Mouse (Mus musculus) lung, postnatal 0 days (tissue): ENCODE measurements around the gene Mcat. TPM values are rescaled to one million over a fixed set of nuclear protein-coding genes. Genes with fewer than 3 reads are reported as not detected.
A peak's percentile ranks its signal among the peaks of the same experiment; 100 is the strongest.

Source experiments
- ATAC-seq: fragments of 200-750 bp; cut with Nextera tagmentation; 2 replicates; pipeline ENCODE4 v1.8.0; 2017; ENCODE audit warnings: moderate library complexity
- DNase-seq: peaks from one replicate; pipeline ENCODE4 v3.0.0-alpha.2; 2016; ENCODE audit warnings: low spot score
- H3K27ac ChIP-seq: fragments of 300-500 bp; sonication (generic); 2 replicates; pipeline ENCODE4 v1.5.1; 2014; ENCODE audit warnings: antibody characterized with exemption, mild to moderate bottlenecking, low read length, mixed read lengths
- H3K27me3 ChIP-seq: fragments of 300-500 bp; sonication (generic); replicated peaks from 2 replicates; pipeline ENCODE4 v1.6.1; 2014; ENCODE audit warnings: low read length, mixed read lengths; ENCODE audit not compliant: insufficient read depth
- H3K36me3 ChIP-seq: fragments of 300-500 bp; sonication (generic); 2 replicates; pipeline ENCODE4 v1.6.1; 2014; ENCODE audit warnings: low read length, mixed read lengths; ENCODE audit not compliant: insufficient read depth
- H3K4me1 ChIP-seq: fragments of 300-500 bp; sonication (generic); 2 replicates; pipeline ENCODE4 v1.6.1; 2014; ENCODE audit warnings: antibody characterized with exemption, low read depth, low read length, mixed read lengths; ENCODE audit not compliant: insufficient read depth
- H3K4me2 ChIP-seq: fragments of 300-500 bp; sonication (generic); replicated peaks from 2 replicates; pipeline ENCODE4 v1.6.1; 2014; ENCODE audit warnings: low read depth, mild to moderate bottlenecking, low read length, moderate library complexity, mixed read lengths
- H3K4me3 ChIP-seq: fragments of 300-500 bp; sonication (generic); 2 replicates; pipeline ENCODE4 v1.5.1; 2014; ENCODE audit warnings: low read depth, low read length
- H3K9ac ChIP-seq: fragments of 300-500 bp; sonication (generic); replicated peaks from 2 replicates; pipeline ENCODE4 v1.6.1; 2014; ENCODE audit warnings: low read depth, mild to moderate bottlenecking
- H3K9me3 ChIP-seq: fragments of 300-500 bp; sonication (generic); 2 replicates; pipeline ENCODE4 v1.6.1; 2016; ENCODE audit warnings: low read length, mixed read lengths
- CTCF ChIP-seq: IDR thresholded peaks from 2 replicates; pipeline ENCODE4 v1.5.1; 2016; ENCODE audit warnings: antibody characterized with exemption, mild to moderate bottlenecking
- EP300 ChIP-seq: IDR thresholded peaks from 2 replicates; pipeline ENCODE4 v1.6.1; 2016; ENCODE audit warnings: antibody characterized with exemption, mild to moderate bottlenecking, control low read depth
- WGBS: fragments of 180-500 bp; shearing (Covaris S2); extraction: QIAGEN DNeasy Blood & Tissue Kit; methylation state at CpG from one replicate; pipeline ENCODE4 v1.1.7; 2014; 5-methylcytosine and 5-hydroxymethylcytosine counted together
- microRNA-seq: library from miRNA; unstranded; fragments of <30 nt; microRNA quantifications from one replicate; pipeline ENCODE4, GENCODE M21; 2016
- polyA plus RNA-seq: library from polyadenylated mRNA; unstranded; fragments of >200 nt; fragmentation: Nextera tagmentation; extraction: Ambion mirVana; gene quantifications from 2 replicates; pipeline ENCODE4 v1.2.1, GENCODE M21; 2015

Gene Mcat
- polyA plus RNA-seq, 1 experiment from 2014 or later, result 24.7 TPM

- Histone ChIP-seq H3K4me3 (no peak overlapping the region), H3K4me2 (no peak overlapping the region), H3K4me1 (no peaks in the 10 kb centered on the region), H3K36me3 (0 out of 2 replicates have a peak, but pooled peaks cover 4% of the 10 kb centered on the region), H3K9me3 (no peaks in the 10 kb centered on the region), H3K27ac (no peak overlapping the region), H3K27me3 (no peaks in the 10 kb centered on the region), H3K9ac (no peak overlapping the region)
- no peak for TF ChIP-seq EP300
- TF ChIP-seq CTCF, result no peak
- DNase-seq (peak; percentile 57), ATAC-seq (peak; percentile 70)
- WGBS, result 74% methylated on average over 10 of the region's 10 CpGs
Measured at GRCm38 (mm10) chr15:83499211-83499755, 64.3 kb downstream of the Mcat start.

GRCm38 (mm10) chr15:83497299-83497698 is 66.3 kb downstream of the Mcat start:
- H3K9me3 ChIP-seq, result no peaks in the 10 kb centered on the region
- ATAC-seq (no peak), DNase-seq (no peak)
- H3K9ac ChIP-seq, result no peak overlapping the region
- peak; percentile 39 for TF ChIP-seq CTCF
- no peak for TF ChIP-seq EP300
- no peaks in the 10 kb centered on the region for H3K4me1 ChIP-seq
- H3K27me3 ChIP-seq, result no peaks in the 10 kb centered on the region
- H3K27ac ChIP-seq, result no peak overlapping the region
- no peak overlapping the region for H3K4me3 ChIP-seq
- H3K36me3 ChIP-seq, result 0 out of 2 replicates have a peak, but pooled peaks cover 4% of the 10 kb centered on the region
- 88% methylated on average over 6 of the region's 6 CpGs for WGBS
- H3K4me2 ChIP-seq, result no peak overlapping the region

Small RNA genes lying within 50 kb of the gene (microRNA-seq; reads per million reads assigned to microRNA genes)
- gene Gm24575, result not detected

Other genes with a start within 250 kb of the Mcat start
- 41.1 and 44.2 TPM in 2 replicates for gene Arfgap3, start 213.5 kb downstream of the Mcat start, polyA plus RNA-seq
- 46.7 and 51.7 TPM in 2 replicates for gene Pacsin2, start 99.2 kb downstream of the Mcat start, polyA plus RNA-seq
- 13.8 and 13.9 TPM in 2 replicates for gene Ttll1, start 52.9 kb downstream of the Mcat start, polyA plus RNA-seq
- gene Bik, start 36.9 kb downstream of the Mcat start, polyA plus RNA-seq, result 33.8 and 34.6 TPM in 2 replicates
- gene Tspo, start 195 bp downstream of the Mcat start, polyA plus RNA-seq, result 343 and 439 TPM in 2 replicates
- gene Ttll12, start 31.4 kb upstream of the Mcat start, polyA plus RNA-seq, result 12.3 TPM in 2 replicates
- 1.6 and 1.9 TPM in 2 replicates for gene Scube1, start 161.2 kb upstream of the Mcat start, polyA plus RNA-seq
- gene Mpped1, start 215.7 kb upstream of the Mcat start, polyA plus RNA-seq, result 0.15 TPM in 1 of 2 replicates, not detected in the other